In genomic region chr2:20753282-20754110, GRCm38 (mm10) we compare ENCODE assay signal across 19 mouse cellular contexts.
DNase-seq lines count a peak whose midpoint lies in the region; ATAC-seq and TF ChIP-seq lines count a peak whose summit lies in the region.
"Had no signal": no experiment of that assay in that cellular context is flagged by ENCODE, and none has a peak within 500 bp of the region (broad histone marks: within the 10 kb centered on the region; RNA-seq: fewer than 3 reads in every experiment).

No protein-coding gene starts in this region.

- no peak for TF ChIP-seq CTCF in kidney, adult 2 months (conservative IDR thresholded peaks at IDR 0.05; ENCODE audit: insufficient read depth, insufficient read length, low read depth, low read length)

- TF ChIP-seq POLR2A in kidney, adult 2 months (IDR thresholded peaks at IDR 0.05; ENCODE audit: low read depth, low read length): no peak

- H3K4me1 ChIP-seq in kidney, adult 2 months (ENCODE audit: control insufficient read depth, insufficient read depth, low read length): no peaks in the 10 kb centered on the region; the same call in 1 of the 2 replicates
- H3K4me1 ChIP-seq in kidney, embryonic 14.5 days (ENCODE audit: control insufficient read depth, insufficient read depth, low read length): 0 out of 2 replicates have a peak, but pooled peaks cover 8% of the 10 kb centered on the region
- no peaks in the 10 kb centered on the region for H3K4me1 ChIP-seq in intestine, embryonic 14.5 days (replicated peaks; ENCODE audit: control insufficient read depth, insufficient read depth, low read length)
- H3K4me1 ChIP-seq: forebrain, embryonic 15.5 days; midbrain, embryonic 15.5 days had no signal

- no peak overlapping the region for H3K4me2 ChIP-seq in kidney, embryonic 14.5 days (replicated peaks; ENCODE audit: low read depth, low read length)
- no peak overlapping the region for H3K4me2 ChIP-seq in intestine, embryonic 14.5 days (ENCODE audit: low read length)
- H3K4me2 ChIP-seq: forebrain, embryonic 15.5 days; liver, embryonic 11.5 days; midbrain, embryonic 15.5 days had no signal

- WGBS in kidney, adult 2 months: 59% methylated on average over 8 of the region's 8 CpGs
- 69% methylated on average over 8 of the region's 8 CpGs for whole genome bisulfite sequencing in kidney, embryonic 14.5 days
- 74% methylated on average over 8 of the region's 8 CpGs for WGBS in intestine, embryonic 14.5 days

- no peaks in the 10 kb centered on the region for H3K36me3 ChIP-seq in kidney, adult 2 months (ENCODE audit: control insufficient read depth, insufficient read depth, low read length)
- H3K36me3 ChIP-seq in kidney, embryonic 14.5 days (ENCODE audit: control insufficient read depth, insufficient read depth, low read length): no peaks in the 10 kb centered on the region; the same call in 1 of the 2 replicates
- H3K36me3 ChIP-seq in intestine, embryonic 14.5 days (ENCODE audit: control insufficient read depth, insufficient read depth, low read length): 0 out of 2 replicates have a peak, but pooled peaks cover 3% of the 10 kb centered on the region
- H3K36me3 ChIP-seq: forebrain, embryonic 15.5 days; midbrain, embryonic 15.5 days had no signal

- H3K4me3 ChIP-seq in kidney, adult 2 months (ENCODE audit: insufficient read depth, low read depth, low read length): no peak overlapping the region
- no peak overlapping the region for H3K4me3 ChIP-seq in kidney, embryonic 14.5 days (ENCODE audit: low read length)
- no peak overlapping the region for H3K4me3 ChIP-seq in intestine, embryonic 14.5 days (ENCODE audit: low read depth, low read length)
- H3K4me3 ChIP-seq: forebrain, embryonic 15.5 days; left cerebral cortex, adult 2 months; midbrain, embryonic 15.5 days had no signal

- ATAC-seq in kidney, embryonic 14.5 days (ENCODE audit: low FRiP score, low TSS enrichment): no peak; the same call in 1 of the 2 replicates
- peak; percentile 75; the same call in 1 of the 2 replicates for ATAC-seq in intestine, embryonic 14.5 days (replicated peaks; ENCODE audit: low FRiP score, low TSS enrichment, low read depth)
- ATAC-seq in megakaryocyte, adult 5-6 weeks (ENCODE audit: poor library complexity, severe bottlenecking): peak; percentile 47
- ATAC-seq: forebrain, embryonic 15.5 days; hindbrain, embryonic 16.5 days; midbrain, embryonic 15.5 days had no signal

- H3K27me3 ChIP-seq in kidney, adult 2 months (replicated peaks; ENCODE audit: control insufficient read depth, insufficient read depth, low read length): no peaks in the 10 kb centered on the region
- H3K27me3 ChIP-seq in kidney, embryonic 14.5 days (ENCODE audit: control insufficient read depth, insufficient read depth, low read length): no peaks in the 10 kb centered on the region
- no peaks in the 10 kb centered on the region for H3K27me3 ChIP-seq in intestine, embryonic 14.5 days (replicated peaks; ENCODE audit: control insufficient read depth, insufficient read depth, low read length)
- H3K27me3 ChIP-seq: forebrain, embryonic 15.5 days; midbrain, embryonic 15.5 days had no signal

- H3K9me3 ChIP-seq in kidney, embryonic 14.5 days (ENCODE audit: control insufficient read depth, low read length): no peaks in the 10 kb centered on the region
- H3K9me3 ChIP-seq in intestine, embryonic 14.5 days (ENCODE audit: control insufficient read depth, low read length): no peaks in the 10 kb centered on the region
- H3K9me3 ChIP-seq: forebrain, embryonic 15.5 days; midbrain, embryonic 15.5 days had no signal

- DNase-seq in kidney, adult 2 months: peak; percentile 46
- DNase-seq in ES-CJ7 (ENCODE audit: low read depth, low spot score): peak; percentile 28
- DNase-seq in intestine, embryonic 14.5 days (ENCODE audit: low spot score): no peak
- no peak for DNase-seq in spleen, postnatal 36 days (ENCODE audit: low spot score in 2 of 2)
- DNase-seq in Muller cell, postnatal 12 days (ENCODE audit: inconsistent ontology term): no peak
- DNase-seq in thymus, postnatal 25 days: no peak
- DNase-seq: adrenal gland, postnatal 10 days; cerebellum, postnatal 14 days; gastrocnemius, postnatal 25 days; heart, postnatal 10 days; lung, postnatal 14 days; retina, postnatal 1 day had no signal

- no peak overlapping the region for H3K9ac ChIP-seq in kidney, embryonic 14.5 days (ENCODE audit: low read depth, low read length)
- no peak overlapping the region for H3K9ac ChIP-seq in intestine, embryonic 14.5 days (ENCODE audit: low read length)
- H3K9ac ChIP-seq: forebrain, embryonic 15.5 days; midbrain, embryonic 15.5 days had no signal

- no peak overlapping the region for H3K27ac ChIP-seq in kidney, adult 2 months (ENCODE audit: insufficient read depth, low read depth, low read length)
- no peak overlapping the region for H3K27ac ChIP-seq in kidney, embryonic 14.5 days (ENCODE audit: low read depth, low read length)
- peak overlapping the region; percentile 70 for H3K27ac ChIP-seq in intestine, embryonic 14.5 days (ENCODE audit: low read depth)
- H3K27ac ChIP-seq: forebrain, embryonic 15.5 days; left cerebral cortex, adult 2 months; midbrain, embryonic 15.5 days had no signal

Comparison
In these comparisons a context has a peak if more than half of its experiments do, and no peak if none do; other contexts are left out.
1. DNase-seq: peak in kidney, adult 2 months (single experiment) and ES-CJ7 (single experiment); none in intestine, embryonic 14.5 days (single experiment), spleen, postnatal 36 days (0 of 2), Muller cell, postnatal 12 days (single experiment) and thymus, postnatal 25 days (single experiment).